Mouse (Mus musculus): ENCODE measurements around the gene Ppp1r16b.

The Ppp1r16b gene

GRCm38 (mm10) chr2:158665098-158665497, at the start of gene Ppp1r16b:
Gene Ppp1r16b (plus strand): TSS chr2:158665398.
- no peak for DNase-seq

- DNase-seq: no peak
Measured at GRCm38 (mm10) chr2:158615702-158616101, 49.5 kb upstream of the Ppp1r16b start.

- DNase-seq: no peak
Measured at GRCm38 (mm10) chr2:158616296-158616695, 48.9 kb upstream of the Ppp1r16b start.

GRCm38 (mm10) chr2:158616790-158617189, 48.4 kb upstream of the Ppp1r16b start:
- no peak for DNase-seq

GRCm38 (mm10) chr2:158624718-158625222, 40.4 kb upstream of the Ppp1r16b start, which contains the start of gene Actr5:
Gene Actr5 (plus strand): TSS chr2:158624888.
- DNase-seq: peak; percentile 99

- DNase-seq: peak; percentile 32
Measured at GRCm38 (mm10) chr2:158625231-158625630, 40.0 kb upstream of the Ppp1r16b start.

- no peak for DNase-seq
Measured at GRCm38 (mm10) chr2:158625697-158626096, 39.5 kb upstream of the Ppp1r16b start.

- no peak for DNase-seq
Measured at GRCm38 (mm10) chr2:158628858-158629257, 36.3 kb upstream of the Ppp1r16b start.

- peak; percentile 36 for DNase-seq
Measured at GRCm38 (mm10) chr2:158629414-158629813, 35.8 kb upstream of the Ppp1r16b start.

GRCm38 (mm10) chr2:158631873-158632272, 33.3 kb upstream of the Ppp1r16b start:
- no peak for DNase-seq

- DNase-seq: peak; percentile 64
Measured at GRCm38 (mm10) chr2:158641869-158642268, 23.3 kb upstream of the Ppp1r16b start.

GRCm38 (mm10) chr2:158642587-158642986, 22.6 kb upstream of the Ppp1r16b start:
- no peak for DNase-seq

GRCm38 (mm10) chr2:158643791-158644190, 21.4 kb upstream of the Ppp1r16b start:
- no peak for DNase-seq

GRCm38 (mm10) chr2:158651159-158651908, 13.9 kb upstream of the Ppp1r16b start:
- no peak for DNase-seq

GRCm38 (mm10) chr2:158652985-158653384, 12.2 kb upstream of the Ppp1r16b start:
- peak; percentile 69 for DNase-seq

- DNase-seq: no peak
Measured at GRCm38 (mm10) chr2:158654717-158655116, 10.5 kb upstream of the Ppp1r16b start.

- no peak for DNase-seq
Measured at GRCm38 (mm10) chr2:158655806-158656205, 9.4 kb upstream of the Ppp1r16b start.

- no peak for DNase-seq
Measured at GRCm38 (mm10) chr2:158658822-158659221, 6.4 kb upstream of the Ppp1r16b start.

- no peak for DNase-seq
Measured at GRCm38 (mm10) chr2:158659346-158659745, 5.9 kb upstream of the Ppp1r16b start.

GRCm38 (mm10) chr2:158666071-158666800, 1.0 kb downstream of the Ppp1r16b start:
- DNase-seq: no peak

- peak; percentile 40 for DNase-seq
Measured at GRCm38 (mm10) chr2:158667022-158667670, 1.9 kb downstream of the Ppp1r16b start.

- no peak for DNase-seq
Measured at GRCm38 (mm10) chr2:158667671-158668432, 2.7 kb downstream of the Ppp1r16b start.
